Mouse (Mus musculus) intestine, embryonic 14.5 days (tissue): ENCODE measurements at regions not wholly inside any gene's neighbourhood (a gene's known extent, or its start where the extent isn't known, plus 50 kb on each side); places are given as distances from the start of the nearest gene placed in this dataset.

Experiments used
- ATAC-seq: fragments of 200-750 bp; cut with Nextera tagmentation; replicated peaks from 2 replicates; pipeline ENCODE4 v1.8.0; 2017; ENCODE audit warnings: low read depth, moderate number of reproducible peaks, moderate TSS enrichment, moderate library complexity; ENCODE audit not compliant: low FRiP score, low TSS enrichment
- DNase-seq: peaks from one replicate; pipeline ENCODE4 v3.0.0-alpha.2; 2018; ENCODE audit warnings: low spot score
- H3K27ac ChIP-seq: fragments of 300-500 bp; sonication (generic); 2 replicates; pipeline ENCODE4 v1.5.1; 2014; ENCODE audit warnings: low read depth, mild to moderate bottlenecking, control low read depth
- H3K27me3 ChIP-seq: fragments of 300-500 bp; sonication (generic); replicated peaks from 2 replicates; pipeline ENCODE4 v1.6.1; 2014; ENCODE audit warnings: low read length, control low read depth; ENCODE audit not compliant: control insufficient read depth, insufficient read depth
- H3K36me3 ChIP-seq: fragments of 300-500 bp; sonication (generic); 2 replicates; pipeline ENCODE4 v1.6.1; 2014; ENCODE audit warnings: low read length, control low read depth; ENCODE audit not compliant: control insufficient read depth, insufficient read depth
- H3K4me1 ChIP-seq: fragments of 300-500 bp; sonication (generic); replicated peaks from 2 replicates; pipeline ENCODE4 v1.6.1; 2014; ENCODE audit warnings: low read length, control low read depth, mixed read lengths; ENCODE audit not compliant: control insufficient read depth, insufficient read depth
- H3K4me2 ChIP-seq: fragments of 300-500 bp; sonication (generic); 2 replicates; pipeline ENCODE4 v1.6.1; 2014; ENCODE audit warnings: low read length
- H3K4me3 ChIP-seq: fragments of 300-500 bp; sonication (generic); 2 replicates; pipeline ENCODE4 v1.5.1; 2014; ENCODE audit warnings: low read depth, low read length, control low read depth, mixed read lengths
- H3K9ac ChIP-seq: fragments of 300-500 bp; sonication (generic); 2 replicates; pipeline ENCODE4 v1.6.1; 2014; ENCODE audit warnings: mild to moderate bottlenecking, low read length
- H3K9me3 ChIP-seq: fragments of 300-500 bp; sonication (generic); 2 replicates; pipeline ENCODE4 v1.6.1; 2016; ENCODE audit warnings: low read length, control low read depth; ENCODE audit not compliant: control insufficient read depth
- WGBS: fragments of 180-500 bp; shearing (Covaris S2); extraction: QIAGEN DNeasy Blood & Tissue Kit; methylation state at CpG from one replicate; pipeline ENCODE4 v1.1.7; 2014; 5-methylcytosine and 5-hydroxymethylcytosine counted together

DNA sequence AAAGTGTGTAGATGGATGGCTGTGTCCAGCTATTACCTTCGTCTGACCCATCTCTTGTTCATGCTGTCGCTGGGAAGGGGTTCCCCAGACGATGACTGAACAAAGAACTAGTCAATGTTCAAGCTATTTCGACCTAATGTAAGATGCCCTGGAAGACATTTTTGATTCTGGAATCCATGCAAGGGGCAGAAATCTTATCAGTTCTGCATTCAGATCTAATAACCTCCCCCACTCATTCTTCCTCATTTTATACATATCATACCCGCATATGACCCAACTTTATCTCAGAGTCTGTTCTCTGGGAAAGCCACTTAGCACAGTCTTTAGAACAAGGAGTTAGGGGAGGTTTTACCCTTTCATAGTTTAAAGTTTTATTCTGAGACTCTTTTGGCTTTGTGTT lies 52.2 kb upstream of the 2310009B15Rik start:
- H3K9ac ChIP-seq = no peak overlapping the region
- DNase-seq (no peak), ATAC-seq (no peak)
- 72% methylated on average over 5 of the region's 5 CpGs for WGBS
- peaks cover 6% of the 10 kb centered on the region; the same call in 1 of the 2 replicates for H3K4me1 ChIP-seq
- H3K4me2 ChIP-seq = no peak overlapping the region
- peaks cover 13% of the 10 kb centered on the region; the same call in 1 of the 2 replicates for H3K27me3 ChIP-seq
- H3K36me3 ChIP-seq = no peaks in the 10 kb centered on the region
- no peak overlapping the region for H3K27ac ChIP-seq
- H3K9me3 ChIP-seq = no peaks in the 10 kb centered on the region
- no peak overlapping the region for H3K4me3 ChIP-seq

DNA sequence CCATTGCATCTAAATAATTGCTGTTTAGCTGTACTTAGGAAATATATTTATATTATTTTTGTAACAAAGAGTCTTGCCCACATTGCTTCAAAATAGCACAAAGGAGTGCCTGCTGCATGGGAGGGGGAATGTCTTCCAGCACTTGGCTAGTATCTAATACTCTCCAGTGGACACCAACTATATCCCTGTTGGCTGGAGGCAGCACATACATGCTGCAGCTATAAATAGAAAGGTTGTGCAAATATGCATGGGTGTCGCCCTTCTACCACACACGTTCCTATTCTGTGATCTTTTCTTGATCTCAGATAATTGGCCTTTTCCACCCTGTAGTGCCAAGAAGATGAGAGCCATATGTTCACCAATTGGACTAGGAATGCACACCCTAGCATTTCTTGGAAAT lies 53.0 kb upstream of the 2310009B15Rik start:
- Histone ChIP-seq H3K9ac (no peak overlapping the region), H3K9me3 (no peaks in the 10 kb centered on the region), H3K36me3 (no peaks in the 10 kb centered on the region), H3K27me3 (peaks cover 18% of the 10 kb centered on the region; the same call in 1 of the 2 replicates), H3K27ac (no peak overlapping the region), H3K4me2 (no peak overlapping the region), H3K4me1 (peaks cover 6% of the 10 kb centered on the region; the same call in 1 of the 2 replicates), H3K4me3 (no peak overlapping the region)
- ATAC-seq = no peak
- 55% methylated on average over 2 of the region's 2 CpGs for WGBS
- no peak for DNase-seq

DNA sequence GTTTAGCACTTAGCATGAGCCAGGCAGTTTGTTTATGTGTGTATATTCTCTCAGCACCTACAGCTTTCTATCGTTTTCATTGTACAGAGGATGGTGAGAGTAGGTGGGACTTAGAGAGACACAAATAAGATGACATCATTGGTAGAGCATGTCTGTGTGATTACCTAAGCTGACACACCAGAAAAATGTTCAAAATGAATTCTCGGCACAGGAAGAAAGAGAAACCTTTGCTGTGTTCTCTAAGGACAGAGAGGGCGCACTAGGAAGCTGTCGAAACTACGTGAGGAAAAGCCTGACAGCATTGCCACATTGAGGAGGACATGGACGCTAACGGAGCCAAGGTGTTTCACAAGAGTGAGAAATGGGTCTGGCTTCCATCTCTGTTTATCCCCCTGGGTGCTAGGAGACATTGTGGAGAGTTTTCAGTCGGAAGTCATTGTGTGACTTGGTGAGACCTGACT lies 51.0 kb upstream of the Dennd1b start:
- Histone ChIP-seq H3K9ac (no peak overlapping the region), H3K4me3 (no peak overlapping the region), H3K4me1 (peaks cover 6% of the 10 kb centered on the region; the same call in 1 of the 2 replicates), H3K36me3 (no peaks in the 10 kb centered on the region), H3K27ac (no peak overlapping the region), H3K9me3 (no peaks in the 10 kb centered on the region), H3K27me3 (peaks cover 22% of the 10 kb centered on the region; the same call in 1 of the 2 replicates), H3K4me2 (peak overlapping the region; percentile 31)
- DNase-seq = no peak
- ATAC-seq = no peak
- WGBS = 15% methylated on average over 8 of the region's 8 CpGs

DNA sequence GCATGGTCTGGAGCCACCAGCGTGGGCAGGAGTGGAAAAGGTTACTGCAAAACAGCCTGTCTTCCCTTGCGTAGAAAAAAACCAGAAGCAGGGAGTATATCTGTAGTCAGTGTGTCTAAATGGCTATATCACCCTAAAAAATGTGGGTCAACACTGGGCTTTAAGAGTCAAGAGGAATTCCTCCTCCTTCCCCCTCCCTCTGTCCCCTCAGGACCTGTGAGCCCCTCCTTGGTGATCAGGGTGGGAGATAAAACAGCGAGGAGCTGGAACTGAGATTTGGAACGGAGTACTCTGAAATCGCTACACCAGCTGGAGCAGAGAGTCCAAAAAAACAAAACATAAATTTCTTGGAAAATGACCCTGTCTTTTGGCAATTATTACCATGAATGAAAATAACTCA lies 50.3 kb upstream of the Dennd1b start:
- no peak overlapping the region for H3K9ac ChIP-seq
- H3K4me3 ChIP-seq = no peak overlapping the region
- ATAC-seq (no peak), DNase-seq (no peak)
- H3K27me3 ChIP-seq = peaks cover 21% of the 10 kb centered on the region; the same call in 1 of the 2 replicates
- 28% methylated on average over 5 of the region's 5 CpGs for WGBS
- H3K27ac ChIP-seq = no peak overlapping the region
- H3K4me2 ChIP-seq = peak overlapping the region; percentile 31
- peaks cover 6% of the 10 kb centered on the region; the same call in 1 of the 2 replicates for H3K4me1 ChIP-seq
- H3K36me3 ChIP-seq = no peaks in the 10 kb centered on the region
- H3K9me3 ChIP-seq = no peaks in the 10 kb centered on the region

DNA sequence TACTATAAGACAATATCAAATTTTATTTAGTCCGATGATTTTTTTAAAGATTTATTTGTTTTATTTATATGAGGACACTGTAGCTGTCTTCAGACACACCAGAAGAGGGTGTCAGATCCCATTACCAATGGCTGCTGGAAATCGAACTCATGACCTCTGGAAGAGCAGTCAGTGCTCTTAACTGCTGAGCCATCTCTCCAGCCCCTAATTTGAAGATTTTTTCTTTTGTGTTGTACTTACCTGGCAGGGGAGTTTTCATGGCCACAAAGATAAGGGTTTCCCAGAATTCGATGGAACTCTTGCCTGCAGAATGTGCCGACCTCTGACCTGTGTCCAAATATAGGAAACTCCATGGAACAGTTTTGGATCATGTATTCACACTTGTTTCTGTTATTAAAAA lies 49.8 kb upstream of the Dennd1b start:
- Histone ChIP-seq H3K36me3 (no peaks in the 10 kb centered on the region), H3K9me3 (no peaks in the 10 kb centered on the region), H3K27me3 (peaks cover 19% of the 10 kb centered on the region; the same call in 1 of the 2 replicates), H3K27ac (no peak overlapping the region), H3K9ac (no peak overlapping the region), H3K4me3 (no peak overlapping the region), H3K4me1 (peaks cover 6% of the 10 kb centered on the region; the same call in 1 of the 2 replicates), H3K4me2 (no peak overlapping the region)
- DNase-seq = no peak
- WGBS = 67% methylated on average over 4 of the region's 4 CpGs
- no peak for ATAC-seq
